ENCODE assay signal across 8 mouse cellular contexts in genomic region chr19:44246341-44246911, GRCm38 (mm10). TPM values are rescaled to one million over a fixed set of nuclear protein-coding genes. Genes with fewer than 3 reads are reported as not detected.
DNase-seq lines count a peak whose midpoint lies in the region; ATAC-seq lines count a peak whose summit lies in the region.

No protein-coding gene starts in this region.

- WGBS in neural tube, embryonic 12.5 days = 53% methylated on average over 11 of the region's 11 CpGs
- 49% methylated on average over 11 of the region's 11 CpGs for WGBS in liver, embryonic 15.5 days (ENCODE audit: insufficient replicate concordance)
- 46% methylated on average over 11 of the region's 11 CpGs for WGBS in stomach, embryonic 16.5 days
- 65% methylated on average over 11 of the region's 11 CpGs for WGBS in kidney, embryonic 15.5 days

- ATAC-seq in neural tube, embryonic 12.5 days (ENCODE audit: low FRiP score, low read depth) = no peak
- ATAC-seq in liver, embryonic 15.5 days (ENCODE audit: insufficient read depth) = no peak
- ATAC-seq in stomach, embryonic 16.5 days (ENCODE audit: insufficient read depth, low FRiP score) = no peak
- ATAC-seq in kidney, embryonic 15.5 days (replicated peaks; ENCODE audit: low FRiP score) = no peak

- H3K4me2 ChIP-seq in neural tube, embryonic 12.5 days (replicated peaks) = peak overlapping the region; percentile 25; the same call in 1 of the 2 replicates
- H3K4me2 ChIP-seq in liver, embryonic 15.5 days = peak overlapping the region; percentile 94
- H3K4me2 ChIP-seq in stomach, embryonic 16.5 days (ENCODE audit: low read depth, low read length) = peak overlapping the region; percentile 70
- H3K4me2 ChIP-seq in kidney, embryonic 15.5 days = no peak overlapping the region

- H3K36me3 ChIP-seq in neural tube, embryonic 12.5 days = no peaks in the 10 kb centered on the region
- H3K36me3 ChIP-seq in liver, embryonic 15.5 days (replicated peaks) = no peaks in the 10 kb centered on the region
- H3K36me3 ChIP-seq in stomach, embryonic 16.5 days (ENCODE audit: control insufficient read depth, insufficient read depth, low read length) = no peaks in the 10 kb centered on the region
- no peaks in the 10 kb centered on the region for H3K36me3 ChIP-seq in kidney, embryonic 15.5 days

- no peak overlapping the region for H3K27ac ChIP-seq in neural tube, embryonic 12.5 days
- no peak overlapping the region for H3K27ac ChIP-seq in liver, embryonic 15.5 days (replicated peaks)
- H3K27ac ChIP-seq in stomach, embryonic 16.5 days (ENCODE audit: low read length) = no peak overlapping the region
- no peak overlapping the region for H3K27ac ChIP-seq in kidney, embryonic 15.5 days

- H3K4me3 ChIP-seq in neural tube, embryonic 12.5 days = no peak overlapping the region
- peak overlapping the region; percentile 60 for H3K4me3 ChIP-seq in liver, embryonic 15.5 days (replicated peaks)
- H3K4me3 ChIP-seq in stomach, embryonic 16.5 days (replicated peaks; ENCODE audit: low read length) = no peak overlapping the region
- H3K4me3 ChIP-seq in kidney, embryonic 15.5 days (replicated peaks) = no peak overlapping the region

- DNase-seq in adrenal gland, adult 2 months = peak; percentile 65
- no peak for DNase-seq in adrenal gland, adult 18-20 months (ENCODE audit: low spot score in 2 of 2)
- DNase-seq in neural tube, embryonic 10.5 days (ENCODE audit: extremely low spot score, low spot score) = no peak
- DNase-seq in spleen, postnatal 4 days (ENCODE audit: low spot score in 2 of 2) = no peak

- peaks cover 25% of the 10 kb centered on the region for H3K4me1 ChIP-seq in neural tube, embryonic 12.5 days
- peaks cover 48% of the 10 kb centered on the region for H3K4me1 ChIP-seq in liver, embryonic 15.5 days (replicated peaks)
- H3K4me1 ChIP-seq in stomach, embryonic 16.5 days (ENCODE audit: control insufficient read depth, insufficient read depth, low read length) = peaks cover 27% of the 10 kb centered on the region
- H3K4me1 ChIP-seq in kidney, embryonic 15.5 days = peaks cover 36% of the 10 kb centered on the region

- no peaks in the 10 kb centered on the region for H3K9me3 ChIP-seq in neural tube, embryonic 12.5 days
- no peaks in the 10 kb centered on the region for H3K9me3 ChIP-seq in liver, embryonic 15.5 days (replicated peaks)
- no peaks in the 10 kb centered on the region for H3K9me3 ChIP-seq in stomach, embryonic 16.5 days (replicated peaks; ENCODE audit: control insufficient read depth, low read length)
- H3K9me3 ChIP-seq in kidney, embryonic 15.5 days (replicated peaks) = no peaks in the 10 kb centered on the region

- H3K27me3 ChIP-seq in neural tube, embryonic 12.5 days (replicated peaks) = no peaks in the 10 kb centered on the region
- 0 out of 2 replicates have a peak, but pooled peaks cover 3% of the 10 kb centered on the region for H3K27me3 ChIP-seq in liver, embryonic 15.5 days
- H3K27me3 ChIP-seq in stomach, embryonic 16.5 days (ENCODE audit: control insufficient read depth, insufficient read depth, low read length) = no peaks in the 10 kb centered on the region
- no peaks in the 10 kb centered on the region for H3K27me3 ChIP-seq in kidney, embryonic 15.5 days

- H3K9ac ChIP-seq in neural tube, embryonic 12.5 days = no peak overlapping the region
- peak overlapping the region; percentile 64; the same call in 1 of the 2 replicates for H3K9ac ChIP-seq in liver, embryonic 15.5 days
- peak overlapping the region; percentile 27; the same call in 1 of the 2 replicates for H3K9ac ChIP-seq in stomach, embryonic 16.5 days (ENCODE audit: low read length)
- no peak overlapping the region for H3K9ac ChIP-seq in kidney, embryonic 15.5 days

RNA-seq across cellular contexts. Expression of gene Scd3, which starts 43.4 kb away (rescaled TPM):
- total RNA-seq in adrenal gland, adult 2 months (2021) = under 1 TPM in 1 of 2 experiments, not detected in 1; 0.09 TPM
- polyA plus RNA-seq in adrenal gland, adult 2 months (2012; rRNA removed) = 0.10 TPM in 1 of 2 replicates, not detected in the other
- total RNA-seq in adrenal gland, adult 18-20 months (2021) = under 1 TPM in 1 of 2 experiments, not detected in 1; 0.22 TPM
- 1.3 and 1.6 TPM in 2 replicates for polyA plus RNA-seq in neural tube, embryonic 12.5 days (2016; fragmentation: Nextera tagmentation; extraction: Ambion mirVana)
- polyA plus RNA-seq in liver, embryonic 15.5 days (2015; fragmentation: Nextera tagmentation; extraction: Ambion mirVana) = not detected in 2 replicates
- polyA plus RNA-seq in stomach, embryonic 16.5 days (2015; fragmentation: Nextera tagmentation; extraction: Ambion mirVana) = 0.11 and 0.18 TPM in 2 replicates
- 0.45 and 0.66 TPM in 2 replicates for polyA plus RNA-seq in kidney, embryonic 15.5 days (2015; fragmentation: Nextera tagmentation; extraction: Ambion mirVana)

RNA-seq across cellular contexts. Expression of gene Scd2, which starts 47.0 kb away (rescaled TPM):
- 1,000 to 10,000 TPM in 1 of 2 experiments, 100 to 1,000 TPM in 1; 845 to 1,065 TPM for total RNA-seq in adrenal gland, adult 2 months (2021)
- 432 and 748 TPM in 2 replicates for polyA plus RNA-seq in adrenal gland, adult 2 months (2012; rRNA removed)
- total RNA-seq in adrenal gland, adult 18-20 months (2021) = 100 to 1,000 TPM; 836 to 847 TPM
- 353 and 371 TPM in 2 replicates for polyA plus RNA-seq in neural tube, embryonic 12.5 days (2016; fragmentation: Nextera tagmentation; extraction: Ambion mirVana)
- 108 and 124 TPM in 2 replicates for polyA plus RNA-seq in liver, embryonic 15.5 days (2015; fragmentation: Nextera tagmentation; extraction: Ambion mirVana)
- 329 and 336 TPM in 2 replicates for polyA plus RNA-seq in stomach, embryonic 16.5 days (2015; fragmentation: Nextera tagmentation; extraction: Ambion mirVana)
- 185 and 195 TPM in 2 replicates for polyA plus RNA-seq in kidney, embryonic 15.5 days (2015; fragmentation: Nextera tagmentation; extraction: Ambion mirVana)

RNA-seq across cellular contexts. Expression of gene Pkd2l1, which starts 54.2 kb away (rescaled TPM):
- total RNA-seq in adrenal gland, adult 2 months (2021) = not detected
- 0.02 TPM in 1 of 2 replicates, not detected in the other for polyA plus RNA-seq in adrenal gland, adult 2 months (2012; rRNA removed)
- total RNA-seq in adrenal gland, adult 18-20 months (2021) = not detected
- 1.8 and 1.9 TPM in 2 replicates for polyA plus RNA-seq in neural tube, embryonic 12.5 days (2016; fragmentation: Nextera tagmentation; extraction: Ambion mirVana)
- not detected in 2 replicates for polyA plus RNA-seq in liver, embryonic 15.5 days (2015; fragmentation: Nextera tagmentation; extraction: Ambion mirVana)
- not detected in 2 replicates for polyA plus RNA-seq in stomach, embryonic 16.5 days (2015; fragmentation: Nextera tagmentation; extraction: Ambion mirVana)
- polyA plus RNA-seq in kidney, embryonic 15.5 days (2015; fragmentation: Nextera tagmentation; extraction: Ambion mirVana) = 0.05 and 0.09 TPM in 2 replicates

Comparison
In these comparisons a context has a peak if more than half of its experiments do, and no peak if none do; other contexts are left out.
1. H3K9ac ChIP-seq: peak in liver, embryonic 15.5 days (single experiment) and stomach, embryonic 16.5 days (single experiment); none in neural tube, embryonic 12.5 days (single experiment) and kidney, embryonic 15.5 days (single experiment).